Mouse (Mus musculus): ENCODE data around the gene Tmem252.

DNA sequence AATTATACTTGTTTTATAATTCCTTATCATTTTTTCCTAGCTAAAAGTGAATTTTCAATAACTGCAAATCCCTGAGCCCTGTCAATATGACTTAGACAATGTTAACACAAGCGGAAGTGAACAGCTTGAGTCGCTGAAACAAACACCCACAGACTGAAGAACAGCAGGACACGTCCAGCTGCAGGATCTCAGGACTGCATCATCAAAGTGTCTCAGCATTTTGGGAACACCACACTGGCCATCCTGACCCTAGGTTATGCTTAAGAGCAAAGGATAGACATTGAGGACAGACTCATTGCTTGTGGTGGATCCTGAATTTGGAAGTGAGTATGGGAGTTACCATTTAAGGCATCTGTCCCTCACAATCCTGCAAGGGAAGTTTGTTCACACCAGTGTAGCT lies 25.4 kb downstream of the Tmem252 start:
- TF ChIP-seq CTCF (conservative IDR thresholded peaks at IDR 0.05; ENCODE audit: low read length) (no peak), NANOG (IDR thresholded peaks at IDR 0.05; ENCODE audit: borderline replicate concordance, low read length) (no peak)
